Mouse (Mus musculus): ENCODE data around the gene Rpl21.

Gene Rpl21

GRCm38 (mm10) chr5:146832769-146833448, at the start of gene Rpl21:
Rpl21 (plus strand) TSS chr5:146832890.
- DNase-seq (ENCODE audit: low spot score): peak; percentile 97

- DNase-seq (ENCODE audit: low spot score): no peak
Observed at GRCm38 (mm10) chr5:146783300-146783699, 49.4 kb upstream of the Rpl21 start.

- DNase-seq (ENCODE audit: low spot score): no peak
Observed at GRCm38 (mm10) chr5:146783891-146784290, 48.8 kb upstream of the Rpl21 start.

GRCm38 (mm10) chr5:146786123-146786522, 46.6 kb upstream of the Rpl21 start:
- DNase-seq (ENCODE audit: low spot score): no peak

- DNase-seq (ENCODE audit: low spot score): no peak
Observed at GRCm38 (mm10) chr5:146789413-146789812, 43.3 kb upstream of the Rpl21 start.

- no peak for DNase-seq (ENCODE audit: low spot score)
Observed at GRCm38 (mm10) chr5:146790944-146791343, 41.7 kb upstream of the Rpl21 start.

- peak; percentile 51 for DNase-seq (ENCODE audit: low spot score)
Observed at GRCm38 (mm10) chr5:146792140-146792791, 40.4 kb upstream of the Rpl21 start.

- no peak for DNase-seq (ENCODE audit: low spot score)
Observed at GRCm38 (mm10) chr5:146793630-146794083, 39.0 kb upstream of the Rpl21 start.

- no peak for DNase-seq (ENCODE audit: low spot score)
Observed at GRCm38 (mm10) chr5:146794084-146794852, 38.4 kb upstream of the Rpl21 start.

GRCm38 (mm10) chr5:146794853-146795252, 37.8 kb upstream of the Rpl21 start, which contains the start of gene Usp12:
Usp12 (minus strand) TSS chr5:146795006.
- DNase-seq (ENCODE audit: low spot score): peak; percentile 96

GRCm38 (mm10) chr5:146795728-146796127, 37.0 kb upstream of the Rpl21 start:
- no peak for DNase-seq (ENCODE audit: low spot score)

GRCm38 (mm10) chr5:146798031-146798430, 34.7 kb upstream of the Rpl21 start:
- DNase-seq (ENCODE audit: low spot score): no peak

GRCm38 (mm10) chr5:146806004-146806430, 26.7 kb upstream of the Rpl21 start:
- DNase-seq (ENCODE audit: low spot score): no peak

GRCm38 (mm10) chr5:146809951-146810350, 22.7 kb upstream of the Rpl21 start:
- DNase-seq (ENCODE audit: low spot score): no peak

GRCm38 (mm10) chr5:146812866-146813265, 19.8 kb upstream of the Rpl21 start:
- DNase-seq (ENCODE audit: low spot score): no peak

- no peak for DNase-seq (ENCODE audit: low spot score)
Observed at GRCm38 (mm10) chr5:146813421-146813820, 19.3 kb upstream of the Rpl21 start.

- DNase-seq (ENCODE audit: low spot score): no peak
Observed at GRCm38 (mm10) chr5:146815394-146815793, 17.3 kb upstream of the Rpl21 start.

- DNase-seq (ENCODE audit: low spot score): no peak
Observed at GRCm38 (mm10) chr5:146817583-146817982, 15.1 kb upstream of the Rpl21 start.

GRCm38 (mm10) chr5:146818906-146819623, 13.6 kb upstream of the Rpl21 start:
- DNase-seq (ENCODE audit: low spot score): no peak

- no peak for DNase-seq (ENCODE audit: low spot score)
Observed at GRCm38 (mm10) chr5:146823005-146823404, 9.7 kb upstream of the Rpl21 start.

GRCm38 (mm10) chr5:146829528-146829927, 3.2 kb upstream of the Rpl21 start:
- no peak for DNase-seq (ENCODE audit: low spot score)

GRCm38 (mm10) chr5:146832435-146832768, 288 bp upstream of the Rpl21 start:
- DNase-seq (ENCODE audit: low spot score): no peak
